Mouse (Mus musculus) MEL (cell line): ENCODE data around the gene Ccl28. TPM values are rescaled to one million over a fixed set of nuclear protein-coding genes. Genes with fewer than 3 reads are reported as not detected.

Experiments
- DNase-seq: peaks from one replicate; pipeline ENCODE4 v3.0.0; 2011; ENCODE audit warnings: low read depth, low spot score
- H3K27ac ChIP-seq: 2 replicates; pipeline ENCODE4 v1.5.1; 2012; ENCODE audit warnings: low read depth, mild to moderate bottlenecking, control low read depth, low read length, moderate library complexity; ENCODE audit not compliant: control insufficient read depth
- H3K27me3 ChIP-seq, 2 experiments: fragments of 150-350 bp in 1 of 2; sonication (generic) in 1 of 2; 2 replicates each; pipeline ENCODE4 v1.6.1; 2012; ENCODE audit warnings: low read length in 2 of 2, mild to moderate bottlenecking in 2 of 2, improper control_type of control experiment in 1 of 2, moderate library complexity in 1 of 2; ENCODE audit not compliant: insufficient read depth in 2 of 2, control insufficient read depth in 1 of 2
- H3K36me3 ChIP-seq, 2 experiments: 2 replicates each; pipeline ENCODE4 v1.6.1; 2012 to 2014; ENCODE audit warnings: low read length in 2 of 2, improper control_type of control experiment in 1 of 2, inconsistent platforms in 1 of 2, mild to moderate bottlenecking in 1 of 2; ENCODE audit not compliant: insufficient read depth in 2 of 2, control insufficient read depth in 1 of 2
- H3K4me1 ChIP-seq, 2 experiments: fragments of 150-350 bp in 1 of 2; sonication (generic) in 1 of 2; 2 replicates each; pipeline ENCODE4 v1.6.1; 2012; ENCODE audit warnings: low read length in 2 of 2, improper control_type of control experiment in 1 of 2, mild to moderate bottlenecking in 1 of 2; ENCODE audit not compliant: insufficient read depth in 2 of 2, control insufficient read depth in 1 of 2
- H3K4me3 ChIP-seq, 2 experiments: fragments of 150-350 bp in 1 of 2; sonication (generic) in 1 of 2; 2 replicates each; pipeline ENCODE4 v1.5.1; 2012; ENCODE audit warnings: low read depth in 2 of 2, low read length in 2 of 2, mild to moderate bottlenecking in 2 of 2, moderate library complexity in 2 of 2, control low read depth in 1 of 2, improper control_type of control experiment in 1 of 2; ENCODE audit not compliant: control insufficient read depth in 1 of 2, insufficient read depth in 1 of 2
- H3K79me2 ChIP-seq: 2 replicates; pipeline ENCODE4 v1.6.1; 2012; ENCODE audit warnings: mild to moderate bottlenecking, low read length, moderate library complexity; ENCODE audit not compliant: control insufficient read depth, poor library complexity, insufficient read depth
- H3K9ac ChIP-seq: 2 replicates; pipeline ENCODE4 v1.6.1; 2012; ENCODE audit warnings: low read depth, mild to moderate bottlenecking, control low read depth, low read length, moderate library complexity; ENCODE audit not compliant: control insufficient read depth, poor library complexity, severe bottlenecking
- H3K9me3 ChIP-seq: fragments of 150-350 bp; sonication (generic); replicated peaks from 2 replicates; pipeline ENCODE4 v1.6.1; 2012; ENCODE audit warnings: mild to moderate bottlenecking, low read length, improper control_type of control experiment, moderate library complexity; ENCODE audit not compliant: insufficient read depth
- E2F4 ChIP-seq: IDR thresholded peaks from 2 replicates; pipeline ENCODE4 v1.6.1; 2011; ENCODE audit warnings: low read depth, low read length, improper control_type of control experiment, borderline replicate concordance
- EP300 ChIP-seq, 2 experiments: IDR thresholded peaks; 2 replicates each; pipeline ENCODE4 v1.6.1; 2011; ENCODE audit warnings: improper control_type of control experiment in 2 of 2, low read length in 2 of 2, low read depth in 1 of 2, mild to moderate bottlenecking in 1 of 2
- GATA1 ChIP-seq: IDR thresholded peaks from 2 replicates; pipeline ENCODE4 v1.6.1; 2011; ENCODE audit warnings: low read depth, low read length, improper control_type of control experiment
- HCFC1 ChIP-seq: IDR thresholded peaks from 2 replicates; pipeline ENCODE4 v1.6.1; 2012; ENCODE audit warnings: low read depth, mild to moderate bottlenecking, inconsistent platforms, low read length, improper control_type of control experiment, moderate library complexity
- KAT2A ChIP-seq: conservative IDR thresholded peaks from 2 replicates; pipeline ENCODE4 v1.6.1; 2012; ENCODE audit warnings: low read depth, low read length, improper control_type of control experiment, inconsistent platforms
- MAX ChIP-seq: IDR thresholded peaks from 2 replicates; pipeline ENCODE4 v1.6.1; 2011; ENCODE audit warnings: low read length, improper control_type of control experiment
- MAZ ChIP-seq: IDR thresholded peaks from 2 replicates; pipeline ENCODE4 v1.6.1; 2012; ENCODE audit warnings: low read depth, mild to moderate bottlenecking, inconsistent platforms, low read length, improper control_type of control experiment
- POLR2A ChIP-seq, 2 experiments: IDR thresholded peaks; 2 replicates each; pipeline ENCODE4 v1.6.1; 2011 to 2012; ENCODE audit warnings: low read length in 2 of 2, mild to moderate bottlenecking in 2 of 2, control low read depth in 1 of 2, improper control_type of control experiment in 1 of 2, low read depth in 1 of 2, moderate library complexity in 1 of 2; ENCODE audit not compliant: control insufficient read depth in 1 of 2, insufficient read depth in 1 of 2, poor library complexity in 1 of 2
- POLR2AphosphoS2 ChIP-seq: IDR thresholded peaks from 2 replicates; pipeline ENCODE4 v1.6.1; 2011; ENCODE audit warnings: low read length, improper control_type of control experiment
- RAD21 ChIP-seq: IDR thresholded peaks from 2 replicates; pipeline ENCODE4 v1.6.1; 2011; ENCODE audit warnings: mild to moderate bottlenecking, low read depth, low read length, improper control_type of control experiment
- SMC3 ChIP-seq: IDR thresholded peaks from 2 replicates; pipeline ENCODE4 v1.6.1; 2011; ENCODE audit warnings: low read depth, low read length, improper control_type of control experiment
- TAL1 ChIP-seq: IDR thresholded peaks from 2 replicates; pipeline ENCODE4 v1.6.1; 2012; ENCODE audit warnings: mild to moderate bottlenecking, inconsistent platforms, low read length, moderate library complexity, mixed read lengths
- TCF12 ChIP-seq: IDR thresholded peaks from 2 replicates; pipeline ENCODE4 v1.6.1; 2014; ENCODE audit warnings: low read depth, mild to moderate bottlenecking, inconsistent platforms, low read length, improper control_type of control experiment, moderate library complexity
- USF2 ChIP-seq, 2 experiments: IDR thresholded peaks; 2 replicates each; pipeline ENCODE4 v1.6.1; 2011 to 2012; ENCODE audit warnings: improper control_type of control experiment in 2 of 2, low read length in 2 of 2, borderline replicate concordance in 1 of 2, inconsistent platforms in 1 of 2, low read depth in 1 of 2, mild to moderate bottlenecking in 1 of 2; ENCODE audit not compliant: insufficient read depth in 1 of 2
- ZKSCAN1 ChIP-seq: IDR thresholded peaks from 2 replicates; pipeline ENCODE4 v1.6.1; 2012; ENCODE audit warnings: low read depth, mild to moderate bottlenecking, inconsistent platforms, low read length, improper control_type of control experiment, moderate library complexity
- ZMIZ1 ChIP-seq: IDR thresholded peaks from 2 replicates; pipeline ENCODE4 v1.6.1; 2012; ENCODE audit warnings: low read depth, mild to moderate bottlenecking, inconsistent platforms, low read length, improper control_type of control experiment, moderate library complexity
- polyA plus RNA-seq, 2 experiments: library from polyadenylated mRNA; stranded (reverse) in 1 of 2; unstranded in 1 of 2; fragments of >175 nt in 1 of 2; fragments of >200 nt in 1 of 2; gene quantifications; 2 replicates each; pipeline versions ENCODE4 v1.2.1 to v1.2.4; 2012; ENCODE audit warnings: low replicate concordance in 2 of 2, low read depth in 1 of 2; ENCODE audit not compliant: insufficient read length in 2 of 2, insufficient read depth in 1 of 2, missing spikeins in 1 of 2
- total RNA-seq: library from RNA; depleted of rRNA; stranded (reverse); fragments of 300-350 nt; gene quantifications from 2 replicates; pipeline ENCODE4 v1.2.3, GENCODE M21; 2012

Ccl28 gene
- total and polyA plus RNA-seq, 3 experiments = not detected

- Histone ChIP-seq H3K27ac (no peak overlapping the region), H3K79me2 (no peaks in the 10 kb centered on the region), H3K4me1 (no peaks in the 10 kb centered on the region), H3K9ac (no peak overlapping the region), H3K36me3 (no peaks in the 10 kb centered on the region)
- TF ChIP-seq POLR2AphosphoS2 = no peak
- no peak for TF ChIP-seq GATA1
- no peak for TF ChIP-seq SMC3
- no peak for TF ChIP-seq USF2 (IDR thresholded peaks at IDR 0.05; ENCODE audit: borderline replicate concordance in 1 of 2, insufficient read depth in 1 of 2, low read depth in 1 of 2, low read length in 2 of 2)
- TF ChIP-seq E2F4 = no peak
- no peak for TF ChIP-seq ZMIZ1
- no peak for TF ChIP-seq POLR2A (IDR thresholded peaks at IDR 0.05; ENCODE audit: control insufficient read depth in 1 of 2, insufficient read depth in 1 of 2, low read depth in 1 of 2, low read length in 2 of 2, poor library complexity in 1 of 2)
- TF ChIP-seq TAL1 = no peak
- TF ChIP-seq TCF12 = no peak
- TF ChIP-seq, all 39 proteins: peak for 0
- H3K4me3 ChIP-seq = no peak overlapping the region
- H3K9me3 ChIP-seq = no peaks in the 10 kb centered on the region
- DNase-seq = no peak
- no peaks in the 10 kb centered on the region for H3K27me3 ChIP-seq
Measured at GRCm38 (mm10) chr13:119644769-119645168, 21.1 kb downstream of the Ccl28 start.

GRCm38 (mm10) chr13:119646511-119646910, 22.9 kb downstream of the Ccl28 start:
- no peak overlapping the region for H3K9ac ChIP-seq
- DNase-seq = no peak
- H3K36me3 ChIP-seq = no peaks in the 10 kb centered on the region
- TF ChIP-seq EP300 (IDR thresholded peaks at IDR 0.05; ENCODE audit: low read depth in 1 of 2, low read length in 2 of 2) (no peak), ZKSCAN1 (no peak), HCFC1 (no peak), MAZ (no peak), KAT2A (no peak)
- H3K27me3 ChIP-seq = no peaks in the 10 kb centered on the region
- no peak overlapping the region for H3K27ac ChIP-seq
- no peak overlapping the region for H3K4me3 ChIP-seq
- no peaks in the 10 kb centered on the region for H3K9me3 ChIP-seq
- no peaks in the 10 kb centered on the region for H3K4me1 ChIP-seq
- H3K79me2 ChIP-seq = no peaks in the 10 kb centered on the region

GRCm38 (mm10) chr13:119648891-119649698, 25.5 kb downstream of the Ccl28 start:
- Histone ChIP-seq H3K4me3 (no peak overlapping the region), H3K27ac (no peak overlapping the region), H3K27me3 (no peaks in the 10 kb centered on the region), H3K4me1 (no peaks in the 10 kb centered on the region), H3K36me3 (no peaks in the 10 kb centered on the region), H3K9ac (no peak overlapping the region), H3K9me3 (no peaks in the 10 kb centered on the region), H3K79me2 (no peaks in the 10 kb centered on the region)
- DNase-seq = no peak
- no peak for TF ChIP-seq ZKSCAN1
- TF ChIP-seq RAD21 = no peak
- no peak for TF ChIP-seq E2F4
- TF ChIP-seq MAX = no peak
